Comparison of ENCODE assay signal across 10 mouse cellular contexts in genomic region chr13:81642491-81643149, GRCm38 (mm10). TPM values are rescaled to one million over a fixed set of nuclear protein-coding genes. Genes with fewer than 3 reads are reported as not detected.
DNase-seq lines count a peak whose midpoint lies in the region; ATAC-seq and TF ChIP-seq lines count a peak whose summit lies in the region.
"Had no signal": no experiment of that assay in that cellular context is flagged by ENCODE, and none has a peak within 500 bp of the region (broad histone marks: within the 10 kb centered on the region; RNA-seq: fewer than 3 reads in every experiment).

No protein-coding gene starts in this region.

- H3K9me3 ChIP-seq in heart, embryonic 11.5 days (replicated peaks; ENCODE audit: control insufficient read depth, low read length): no peaks in the 10 kb centered on the region
- H3K9me3 ChIP-seq in ES-Bruce4 (replicated peaks; ENCODE audit: control insufficient read depth, insufficient read depth, low read length, poor library complexity, severe bottlenecking): no peaks in the 10 kb centered on the region
- H3K9me3 ChIP-seq in embryonic facial prominence, embryonic 10.5 days: no peaks in the 10 kb centered on the region
- no peaks in the 10 kb centered on the region for H3K9me3 ChIP-seq in liver, embryonic 15.5 days (replicated peaks)
- H3K9me3 ChIP-seq: limb, embryonic 10.5 days had no signal

- DNase-seq in heart, adult 9 months (ENCODE audit: low spot score in 2 of 2): no peak
- no peak for DNase-seq in embryonic facial prominence, embryonic 10.5 days (ENCODE audit: low spot score)
- no peak for DNase-seq in right cerebral cortex, adult 2 months (ENCODE audit: low spot score in 2 of 2)
- no peak for DNase-seq in adrenal gland, postnatal 10 days
- DNase-seq in right cerebral cortex, postnatal 14 days: no peak
- DNase-seq: gastrocnemius, postnatal 36 days had no signal

- H3K4me3 ChIP-seq in heart, embryonic 11.5 days (ENCODE audit: low read depth, low read length): no peak overlapping the region
- H3K4me3 ChIP-seq in ES-Bruce4 (ENCODE audit: low read depth, low read length): no peak overlapping the region
- no peak overlapping the region for H3K4me3 ChIP-seq in embryonic facial prominence, embryonic 10.5 days
- H3K4me3 ChIP-seq in liver, embryonic 15.5 days (replicated peaks): peak overlapping the region; percentile 37
- H3K4me3 ChIP-seq: limb, embryonic 10.5 days had no signal

- peak overlapping the region; percentile 14 for H3K4me2 ChIP-seq in heart, embryonic 11.5 days
- peak overlapping the region; percentile 66 for H3K4me2 ChIP-seq in liver, embryonic 15.5 days

- WGBS in heart, embryonic 11.5 days (ENCODE audit: insufficient replicate concordance): 32% methylated on average over 7 of the region's 7 CpGs
- WGBS in embryonic facial prominence, embryonic 10.5 days: 69% methylated on average over 7 of the region's 7 CpGs
- whole genome bisulfite sequencing in liver, embryonic 15.5 days (ENCODE audit: insufficient replicate concordance): 13% methylated on average over 7 of the region's 7 CpGs

- no peak for TF ChIP-seq CTCF in ES-Bruce4 (IDR thresholded peaks at IDR 0.05; ENCODE audit: low read depth, low read length)

- ATAC-seq in heart, embryonic 11.5 days (replicated peaks; ENCODE audit: insufficient number of reproducible peaks, low FRiP score, low TSS enrichment): peak; percentile 69
- ATAC-seq in liver, embryonic 15.5 days (ENCODE audit: insufficient read depth): peak; percentile 95

- peaks cover 8% of the 10 kb centered on the region; the same call in 1 of the 2 replicates for H3K4me1 ChIP-seq in heart, embryonic 11.5 days (ENCODE audit: control insufficient read depth, insufficient read depth, low read length)
- H3K4me1 ChIP-seq in ES-Bruce4 (ENCODE audit: control insufficient read depth, insufficient read depth, low read length): peaks cover 2% of the 10 kb centered on the region
- H3K4me1 ChIP-seq in embryonic facial prominence, embryonic 10.5 days: peaks cover 21% of the 10 kb centered on the region
- peaks cover 60% of the 10 kb centered on the region for H3K4me1 ChIP-seq in liver, embryonic 15.5 days (replicated peaks)

- TF ChIP-seq POLR2A in ES-Bruce4 (IDR thresholded peaks at IDR 0.05; ENCODE audit: insufficient read depth, low read length): no peak

- H3K36me3 ChIP-seq in heart, embryonic 11.5 days (ENCODE audit: control insufficient read depth, insufficient read depth, low read length): no peaks in the 10 kb centered on the region
- H3K36me3 ChIP-seq in ES-Bruce4 (ENCODE audit: control insufficient read depth, insufficient read depth, low read length, poor library complexity, severe bottlenecking): no peaks in the 10 kb centered on the region
- no peaks in the 10 kb centered on the region for H3K36me3 ChIP-seq in embryonic facial prominence, embryonic 10.5 days (replicated peaks)
- H3K36me3 ChIP-seq in liver, embryonic 15.5 days (replicated peaks): no peaks in the 10 kb centered on the region
- H3K36me3 ChIP-seq: limb, embryonic 10.5 days had no signal

- H3K27me3 ChIP-seq in heart, embryonic 11.5 days (ENCODE audit: control insufficient read depth, insufficient read depth, low read length): no peaks in the 10 kb centered on the region
- H3K27me3 ChIP-seq in ES-Bruce4 (ENCODE audit: control insufficient read depth, insufficient read depth, low read length, poor library complexity, severe bottlenecking): no peaks in the 10 kb centered on the region
- no peaks in the 10 kb centered on the region for H3K27me3 ChIP-seq in embryonic facial prominence, embryonic 10.5 days (replicated peaks; ENCODE audit: low read depth, poor library complexity, severe bottlenecking)
- H3K27me3 ChIP-seq in liver, embryonic 15.5 days: 0 out of 2 replicates have a peak, but pooled peaks cover 2% of the 10 kb centered on the region

- no peak for TF ChIP-seq EP300 in ES-Bruce4 (IDR thresholded peaks at IDR 0.05; ENCODE audit: insufficient read depth, low read depth, low read length)

- no peak overlapping the region for H3K9ac ChIP-seq in heart, embryonic 11.5 days (ENCODE audit: low read depth, low read length)
- H3K9ac ChIP-seq in ES-Bruce4 (ENCODE audit: low read depth, poor library complexity, severe bottlenecking): peak overlapping the region; percentile 53; the same call in 1 of the 2 replicates
- peak overlapping the region; percentile 35; the same call in 1 of the 2 replicates for H3K9ac ChIP-seq in liver, embryonic 15.5 days

- H3K27ac ChIP-seq in heart, embryonic 11.5 days (ENCODE audit: low read depth, low read length): no peak overlapping the region
- H3K27ac ChIP-seq in ES-Bruce4 (ENCODE audit: insufficient read depth, low read length): no peak overlapping the region
- 0 out of 2 replicates have a peak overlapping the region, but pooled peaks have one; percentile 1 for H3K27ac ChIP-seq in embryonic facial prominence, embryonic 10.5 days (replicated peaks)
- peak overlapping the region; percentile 94 for H3K27ac ChIP-seq in liver, embryonic 15.5 days (replicated peaks)
- H3K27ac ChIP-seq: limb, embryonic 10.5 days had no signal

RNA-seq across cellular contexts. Expression of gene Adgrv1, which starts 9.7 kb away (rescaled TPM):
- polyA plus RNA-seq in heart, embryonic 11.5 days (2014; fragmentation: Nextera tagmentation; extraction: Ambion mirVana): 1.1 and 1.8 TPM in 2 replicates
- 11.3 and 14.2 TPM in 2 replicates for polyA plus RNA-seq in ES-Bruce4 (2011; ENCODE audit: insufficient read depth, insufficient read length, low read depth, missing spikeins)
- polyA plus RNA-seq in embryonic facial prominence, embryonic 10.5 days (2016; fragmentation: Nextera tagmentation; extraction: Ambion mirVana): 10.9 and 16.9 TPM in 2 replicates
- 0.10 and 0.12 TPM in 2 replicates for polyA plus RNA-seq in liver, embryonic 15.5 days (2015; fragmentation: Nextera tagmentation; extraction: Ambion mirVana)
- 1 to 10 TPM; 1.6 to 2.3 TPM for total RNA-seq in adrenal gland, postnatal 10 days (2021)
- total RNA-seq: gastrocnemius, postnatal 36 days had no signal

RNA-seq across cellular contexts. Expression of gene Lysmd3, which starts 14.8 kb away (rescaled TPM):
- polyA plus RNA-seq in heart, embryonic 11.5 days (2014; fragmentation: Nextera tagmentation; extraction: Ambion mirVana): 24.6 and 27.3 TPM in 2 replicates
- polyA plus RNA-seq in ES-Bruce4 (2011; ENCODE audit: insufficient read depth, insufficient read length, low read depth, missing spikeins): 21.0 and 28.7 TPM in 2 replicates
- polyA plus RNA-seq in embryonic facial prominence, embryonic 10.5 days (2016; fragmentation: Nextera tagmentation; extraction: Ambion mirVana): 20.7 and 21.1 TPM in 2 replicates
- 16.0 and 18.6 TPM in 2 replicates for polyA plus RNA-seq in liver, embryonic 15.5 days (2015; fragmentation: Nextera tagmentation; extraction: Ambion mirVana)
- total RNA-seq in adrenal gland, postnatal 10 days (2021): 10 to 100 TPM; 22.7 to 28.3 TPM

Comparison
In these comparisons a context has a peak if more than half of its experiments do, and no peak if none do; other contexts are left out.
1. H3K27ac ChIP-seq: peak in embryonic facial prominence, embryonic 10.5 days (single experiment) and liver, embryonic 15.5 days (single experiment); none in heart, embryonic 11.5 days (single experiment) and ES-Bruce4 (single experiment).